Mouse (Mus musculus): Measurements from ENCODE around the gene Rnf224. TPM values are rescaled to one million over a fixed set of nuclear protein-coding genes. Genes with fewer than 3 reads are reported as not detected.
"Not testable (repeated sequence)": the region's sequence is repeated elsewhere in the genome, so short reads cannot be mapped to it uniquely, and the experiment has no call there.

The Rnf224 gene
- total RNA-seq (2021) = not detected

DNA sequence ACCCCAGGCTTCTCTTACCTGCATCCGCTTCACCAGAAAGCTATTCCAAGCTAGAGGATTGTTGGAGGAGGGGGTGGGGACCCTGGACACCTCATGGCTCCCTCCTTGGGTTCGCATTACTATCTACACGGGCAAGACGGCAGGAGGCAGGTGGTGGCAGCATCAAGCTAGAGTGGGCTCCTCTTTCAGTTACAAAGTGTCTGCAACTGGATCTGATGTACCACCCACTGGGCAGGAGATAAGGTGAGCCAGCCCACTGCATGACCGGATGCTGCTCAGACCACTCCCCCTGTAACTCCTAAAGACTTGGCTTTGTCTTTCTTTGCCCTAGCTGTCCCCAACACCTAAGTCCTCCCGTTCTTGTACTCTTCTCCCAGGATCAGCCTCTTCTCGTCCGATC, at the start of gene Rnf224:
Gene Rnf224 (minus strand): TSS at position 174 of the 400 bp plus-strand sequence.
- intact Hi-C loops (cut with DNase I) = no loop called here
- DNase-seq = no peak

DNA sequence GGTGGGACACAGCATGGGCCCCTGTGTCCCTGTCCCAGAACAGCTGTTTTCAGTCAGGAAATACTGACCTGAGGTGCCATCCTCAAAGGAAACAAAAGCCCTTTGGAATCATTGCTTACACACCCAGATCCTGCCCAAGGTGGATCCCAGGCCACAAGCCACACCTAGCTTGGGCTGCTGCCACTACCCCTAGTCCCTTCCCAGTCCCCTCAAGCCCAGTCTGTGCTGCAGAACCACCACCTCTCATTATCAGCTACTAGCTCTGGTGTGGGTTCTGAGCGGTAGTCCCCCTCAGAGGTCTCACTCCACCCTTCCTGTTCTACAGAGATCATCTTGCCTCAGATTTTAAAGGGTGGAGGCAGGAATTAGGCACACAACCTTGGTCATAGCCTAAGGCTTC, 49.7 kb upstream of the Rnf224 start:
- intact Hi-C loops (cut with DNase I) = no loop called here
- no peak for DNase-seq

DNA sequence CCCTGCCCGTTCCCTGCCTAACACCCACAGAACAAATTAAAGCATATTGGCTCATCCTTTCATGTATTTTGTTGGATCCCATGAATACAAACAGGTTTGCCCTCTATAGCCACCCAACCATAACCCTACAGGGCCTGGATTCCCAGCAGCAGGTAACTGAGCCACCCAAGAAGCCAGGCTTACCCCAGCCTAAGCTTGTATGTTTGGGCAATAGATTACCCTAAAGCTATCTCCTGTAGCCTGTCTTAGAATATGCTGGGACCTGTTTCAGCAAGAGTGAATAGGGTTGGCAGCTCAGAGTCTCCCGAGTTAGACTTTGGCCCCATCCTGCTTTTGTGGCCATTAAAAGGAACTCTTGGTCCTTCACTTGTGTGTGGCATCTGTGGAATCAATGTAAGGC, 49.0 kb upstream of the Rnf224 start:
- intact Hi-C loops (cut with DNase I) = no loop called here

DNA sequence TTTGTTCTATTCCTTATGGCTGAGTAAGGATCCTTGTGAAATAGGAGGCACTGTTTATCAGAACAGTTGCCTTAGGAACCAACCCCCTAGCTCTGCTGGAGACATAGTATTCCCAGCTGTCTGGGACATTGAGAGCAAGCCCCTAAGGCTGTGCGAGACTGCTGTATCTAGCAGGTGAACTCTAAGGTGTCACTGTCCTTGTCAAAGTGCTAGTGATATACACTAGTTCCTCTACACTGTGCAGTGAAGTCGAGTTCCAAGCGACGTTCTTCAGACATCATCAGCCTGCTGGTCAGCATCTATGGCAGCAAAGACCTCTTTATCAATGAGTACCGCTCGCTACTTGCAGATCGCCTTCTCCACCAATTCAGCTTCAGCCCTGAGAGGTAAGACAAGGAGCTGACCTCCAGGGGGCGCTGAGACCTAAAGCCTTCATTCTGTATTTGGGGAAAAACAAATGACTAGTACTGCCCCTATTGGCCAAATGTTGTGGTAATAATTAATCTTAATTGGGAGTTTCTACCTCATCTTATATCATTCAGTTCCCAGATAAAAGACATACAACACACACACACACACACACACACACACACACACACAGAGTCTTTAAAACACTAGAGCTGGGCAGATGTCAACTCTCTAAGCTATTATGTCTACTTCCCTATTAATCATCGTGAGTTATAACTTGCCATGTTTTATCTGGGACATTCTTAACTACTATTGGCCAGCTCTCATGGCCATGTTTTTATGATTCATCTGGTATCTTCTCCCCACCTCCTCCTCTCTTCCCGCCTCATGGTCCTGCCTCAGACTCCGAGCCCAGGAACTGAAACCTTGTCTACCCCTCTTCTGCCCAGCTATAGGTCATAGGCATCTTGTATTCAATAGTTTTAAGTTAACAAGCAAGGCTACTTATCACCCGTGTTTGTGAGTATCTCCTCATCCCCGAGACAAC, 42.6 kb upstream of the Rnf224 start:
- peak; percentile 76 to 92 for DNase-seq
- intact Hi-C loops (cut with DNase I) = no loop called here

More for the DNA sequence above, 49.0 kb upstream of the Rnf224 start:
- no peak for DNase-seq

DNA sequence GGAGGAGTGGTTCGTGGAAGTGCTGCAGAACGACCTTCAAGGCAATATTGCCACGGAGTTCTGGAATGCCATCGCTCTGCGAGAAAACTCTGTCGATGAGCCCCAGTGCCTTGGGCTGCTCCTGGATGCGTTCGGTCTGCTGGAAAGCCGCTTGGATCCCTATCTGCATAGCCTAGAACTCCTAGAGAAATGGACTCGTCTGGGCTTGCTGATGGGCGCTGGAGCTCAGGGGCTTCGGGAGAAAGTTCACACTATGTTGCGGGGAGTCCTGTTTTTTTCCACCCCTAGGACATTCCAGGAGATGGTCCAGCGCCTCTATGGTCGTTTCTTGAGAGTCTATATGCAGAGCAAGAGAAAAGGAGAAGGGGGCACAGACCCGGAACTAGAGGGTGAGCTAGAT, 36.4 kb upstream of the Rnf224 start:
- intact Hi-C loops (cut with DNase I) = loop anchor here (5.0 kb wide), 1 partner anchor 59 kb away; the partner anchor contains the start of gene Man1b1
- no peak for DNase-seq

DNA sequence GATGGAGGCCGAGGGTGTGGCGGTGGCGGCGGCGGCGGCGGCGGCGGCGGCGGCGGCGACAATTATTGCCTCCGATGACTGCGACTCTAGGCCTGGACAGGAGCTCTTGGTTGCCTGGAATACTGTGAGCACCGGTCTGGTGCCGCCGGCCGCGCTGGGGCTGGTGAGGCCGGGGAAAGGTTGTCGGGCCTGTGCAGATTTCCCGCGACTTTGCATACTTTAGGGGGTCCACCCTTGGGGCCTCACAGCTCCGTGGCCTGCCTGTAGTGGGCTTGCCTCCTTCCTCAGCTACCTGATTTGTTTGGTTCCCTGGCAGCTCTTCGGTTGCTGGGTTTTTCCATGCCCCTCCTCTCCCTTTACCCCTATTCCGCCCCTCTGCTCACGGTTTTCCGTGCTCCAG, 35.9 kb upstream of the Rnf224 start:
- no peak for DNase-seq
- intact Hi-C loops (cut with DNase I) = loop anchor here (5.0 kb wide), 1 partner anchor 60 kb away; the partner anchor contains the start of gene Man1b1

DNA sequence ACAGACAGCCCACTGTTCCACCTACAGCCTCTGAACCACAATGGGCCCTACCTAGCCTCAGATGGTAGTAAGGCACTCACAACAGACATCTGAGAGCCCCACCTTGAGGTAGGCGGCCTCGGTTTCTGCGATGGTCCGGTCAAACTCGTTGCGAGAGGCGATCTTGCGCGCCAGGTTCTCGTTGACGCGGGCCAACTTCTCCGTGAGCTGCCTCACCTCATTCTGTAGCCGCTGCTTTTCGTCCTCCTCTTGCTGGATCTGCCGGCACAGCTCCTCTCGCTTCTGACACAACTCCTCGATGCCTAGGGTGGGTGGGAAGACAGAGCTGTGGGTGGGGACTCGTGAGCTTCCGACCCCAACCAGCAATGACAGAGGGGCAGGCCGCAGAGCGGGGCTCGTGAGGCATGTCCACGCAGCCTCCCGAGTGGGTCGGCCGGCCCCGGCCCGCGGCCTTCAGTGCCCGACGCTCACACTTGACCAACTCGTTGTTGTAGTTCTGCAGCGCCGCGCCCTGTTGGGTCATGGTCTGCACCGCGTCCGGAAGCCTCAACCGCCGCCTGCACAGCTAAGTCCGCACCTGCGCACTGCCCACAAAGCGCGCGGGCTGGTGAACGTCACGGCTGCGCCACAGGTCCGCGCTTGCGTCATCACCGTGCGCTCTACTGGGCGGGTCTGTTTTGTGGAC, 35.4 kb upstream of the Rnf224 start, which contains the start of the genes Ssna1 and Anapc2:
Gene Ssna1 (minus strand): TSS at position 612 of the 685 bp plus-strand sequence.
Gene Anapc2 (plus strand): TSS at position 652 of the 685 bp plus-strand sequence.
- intact Hi-C loops (cut with DNase I) = loop anchor here (5.0 kb wide), 1 partner anchor 60 kb away; the partner anchor contains the start of gene Man1b1
- peak; percentile 98 to 99 for DNase-seq

DNA sequence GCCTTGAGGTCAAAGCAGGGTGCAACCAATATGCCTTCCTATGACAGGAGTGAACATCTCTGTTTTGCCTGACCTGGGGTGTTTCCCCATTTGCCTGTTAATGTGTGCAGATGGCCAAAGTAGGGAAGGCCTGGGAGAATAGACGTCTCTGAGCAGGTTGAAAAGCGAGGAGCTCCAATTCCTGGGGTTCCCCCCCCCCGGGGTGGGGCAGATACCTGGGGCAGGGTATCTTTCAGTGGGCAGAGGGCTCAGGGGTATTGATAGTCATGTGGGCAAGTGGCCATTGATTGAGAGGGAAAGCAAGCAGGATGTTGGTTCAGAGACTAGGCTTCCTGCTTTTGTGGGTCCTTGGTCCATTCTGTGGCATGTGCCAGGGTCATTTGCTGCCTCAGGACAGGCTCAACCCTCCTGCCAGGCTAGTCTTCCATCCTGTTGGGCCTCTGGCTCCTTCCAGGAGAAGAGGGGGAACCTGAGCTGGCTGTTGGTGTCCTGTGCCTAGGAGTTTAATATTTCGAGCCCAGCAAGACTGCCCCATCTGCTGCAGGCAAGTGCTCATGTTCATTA, 31.2 kb upstream of the Rnf224 start:
- no peak for DNase-seq
- intact Hi-C loops (cut with DNase I) = no loop called here

DNA sequence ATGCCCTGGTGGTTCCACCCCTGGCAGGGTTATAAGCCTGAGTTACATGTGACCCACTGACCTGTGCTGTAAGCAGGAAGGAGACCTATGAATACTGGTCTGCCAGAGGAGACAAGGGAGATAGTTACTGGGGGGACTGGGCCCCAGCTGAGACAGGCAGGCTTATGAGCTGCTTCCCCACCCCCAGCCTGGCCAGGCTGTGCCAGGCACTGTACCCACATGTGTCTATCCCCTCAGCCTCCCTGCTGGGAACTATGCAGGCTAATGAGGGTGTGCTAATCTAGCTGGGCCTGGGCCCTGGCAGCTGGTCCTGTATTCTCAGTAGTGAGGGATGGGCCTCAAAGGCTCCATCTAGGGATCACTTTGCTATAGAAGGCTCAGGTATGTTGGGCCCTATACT, 30.7 kb upstream of the Rnf224 start:
- no peak for DNase-seq
- intact Hi-C loops (cut with DNase I) = no loop called here

DNA sequence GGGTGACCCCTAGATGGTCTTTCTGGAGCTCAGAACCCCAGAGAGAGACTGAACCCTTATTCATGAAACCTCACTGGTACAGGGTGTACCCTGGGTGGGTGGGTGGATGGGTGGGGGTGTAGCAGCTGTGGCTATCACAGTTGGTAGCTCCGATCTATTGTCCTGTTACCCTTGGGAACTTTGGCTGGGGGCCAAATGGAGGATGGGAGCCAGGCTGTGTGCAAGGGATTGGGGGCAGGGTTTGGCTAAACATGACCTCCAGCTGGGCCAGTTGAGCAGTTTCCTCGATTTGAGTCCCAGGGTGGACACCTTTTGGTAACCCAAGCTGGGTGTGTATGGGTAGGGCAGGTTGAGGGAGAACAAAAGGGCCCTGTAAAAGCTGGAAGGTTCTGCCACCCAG, 30.1 kb upstream of the Rnf224 start:
- peak; percentile 32 to 52 for DNase-seq
- intact Hi-C loops (cut with DNase I) = no loop called here

DNA sequence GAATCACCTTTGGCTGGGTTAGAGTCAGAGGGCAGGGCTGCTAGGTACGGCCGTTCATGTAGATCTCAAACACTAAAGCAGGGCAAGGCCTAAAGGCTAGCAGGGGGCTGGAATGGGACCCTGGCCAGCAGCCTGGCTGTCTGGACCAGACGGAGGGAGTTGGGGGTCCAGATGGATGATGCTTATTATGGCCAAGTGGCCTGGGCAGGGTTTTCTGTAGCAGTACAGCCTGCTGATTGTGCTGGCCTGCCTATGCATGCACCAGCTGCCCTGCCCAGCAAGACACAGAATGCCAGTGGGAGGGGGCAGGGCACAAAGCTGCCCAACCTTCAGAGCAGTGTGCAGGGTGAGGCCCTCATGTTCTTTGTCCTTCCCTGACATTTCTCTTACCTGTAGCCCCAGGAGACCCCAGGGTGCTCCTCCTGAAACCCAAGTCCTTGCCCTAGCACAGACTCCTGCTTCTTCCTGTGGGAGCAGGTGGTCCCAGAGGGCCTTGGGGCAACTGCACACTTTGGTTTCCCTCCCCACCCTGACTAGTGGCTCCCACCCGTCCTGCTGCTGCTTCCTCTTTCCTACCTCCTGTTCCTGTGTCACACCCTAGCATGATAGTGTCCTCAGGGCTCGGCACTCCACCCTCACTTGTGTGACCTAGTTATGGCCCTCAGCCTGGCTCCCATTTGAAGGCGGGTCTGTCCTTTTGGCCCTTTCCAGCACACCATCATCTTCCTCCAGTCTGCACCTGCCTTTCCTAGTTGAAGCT, 29.5 kb upstream of the Rnf224 start:
- DNase-seq = no peak

DNA sequence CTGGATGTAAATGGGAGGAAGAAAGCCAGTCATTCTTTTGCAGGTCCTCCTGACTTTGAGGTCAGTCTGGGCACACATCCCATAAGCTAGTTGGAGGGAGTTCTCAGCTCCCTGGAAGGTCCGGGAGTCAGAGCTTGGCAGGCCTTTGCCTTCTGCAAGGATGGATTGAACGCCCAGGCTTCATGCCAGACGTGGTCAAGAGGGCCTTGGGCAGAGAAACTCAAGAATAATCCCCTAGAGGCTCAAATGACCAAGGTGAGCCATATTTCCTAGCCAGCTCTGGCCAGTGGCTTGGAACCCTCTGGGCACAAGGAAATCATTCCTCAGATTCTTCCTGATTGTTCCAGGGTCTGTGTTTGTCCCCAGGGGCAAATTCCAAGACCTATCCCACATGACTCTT, 28.3 kb upstream of the Rnf224 start:
- no peak for DNase-seq
- intact Hi-C loops (cut with DNase I) = no loop called here

More for the DNA sequence above, 29.5 kb upstream of the Rnf224 start:
- intact Hi-C loops (cut with DNase I) = no loop called here

DNA sequence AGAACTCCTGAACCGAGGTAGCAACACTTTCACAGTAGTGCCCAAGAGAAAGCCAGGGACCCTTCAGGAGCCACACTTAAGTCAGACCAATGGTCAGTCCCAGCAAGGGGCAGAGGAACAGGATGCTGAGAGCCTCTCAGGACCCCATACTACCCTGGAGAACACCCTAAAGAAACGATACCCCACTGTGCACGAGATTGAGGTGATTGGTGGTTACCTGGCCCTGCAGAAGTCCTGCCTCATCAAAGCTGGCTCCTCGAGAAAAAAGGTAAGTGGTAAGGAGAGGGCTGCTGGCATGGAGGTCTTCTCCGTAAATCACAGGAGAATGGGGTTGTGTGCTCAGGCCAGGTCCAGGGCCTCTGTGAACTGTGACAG, 27.7 kb upstream of the Rnf224 start:
- intact Hi-C loops (cut with DNase I) = no loop called here
- DNase-seq = no peak

DNA sequence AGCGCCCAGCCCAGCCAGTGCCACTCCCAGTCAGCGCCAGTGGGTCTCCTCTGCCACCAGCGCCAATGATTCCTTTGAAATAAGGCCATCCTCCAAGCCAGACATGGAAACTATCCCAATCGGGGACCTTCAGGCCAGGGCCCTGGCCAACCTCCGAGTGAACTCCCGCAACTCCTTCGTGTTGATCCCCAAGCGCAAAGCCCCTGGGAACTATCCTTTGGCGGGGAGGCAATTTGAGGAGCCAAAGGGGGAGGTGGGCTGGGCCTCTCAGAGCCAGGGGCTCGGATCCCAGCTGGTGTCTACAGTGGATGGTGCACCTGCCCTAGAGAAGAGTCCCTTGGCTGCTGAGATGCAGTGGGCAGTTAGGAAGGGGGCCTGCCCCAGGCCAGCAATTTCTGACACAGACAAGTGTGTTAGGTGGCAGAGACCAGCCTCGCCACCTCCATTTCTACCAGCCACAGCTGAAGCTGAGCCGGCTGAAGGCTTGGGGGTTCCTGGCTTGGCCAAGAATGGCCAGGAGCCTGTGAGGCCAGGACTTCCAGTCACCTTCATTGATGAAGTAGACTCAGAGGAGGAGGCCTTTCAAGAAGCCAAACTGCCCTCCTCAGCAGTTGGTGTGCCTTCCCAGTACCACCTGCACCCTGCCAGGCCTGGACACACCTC, 27.2 kb upstream of the Rnf224 start:
- intact Hi-C loops (cut with DNase I) = no loop called here

DNA sequence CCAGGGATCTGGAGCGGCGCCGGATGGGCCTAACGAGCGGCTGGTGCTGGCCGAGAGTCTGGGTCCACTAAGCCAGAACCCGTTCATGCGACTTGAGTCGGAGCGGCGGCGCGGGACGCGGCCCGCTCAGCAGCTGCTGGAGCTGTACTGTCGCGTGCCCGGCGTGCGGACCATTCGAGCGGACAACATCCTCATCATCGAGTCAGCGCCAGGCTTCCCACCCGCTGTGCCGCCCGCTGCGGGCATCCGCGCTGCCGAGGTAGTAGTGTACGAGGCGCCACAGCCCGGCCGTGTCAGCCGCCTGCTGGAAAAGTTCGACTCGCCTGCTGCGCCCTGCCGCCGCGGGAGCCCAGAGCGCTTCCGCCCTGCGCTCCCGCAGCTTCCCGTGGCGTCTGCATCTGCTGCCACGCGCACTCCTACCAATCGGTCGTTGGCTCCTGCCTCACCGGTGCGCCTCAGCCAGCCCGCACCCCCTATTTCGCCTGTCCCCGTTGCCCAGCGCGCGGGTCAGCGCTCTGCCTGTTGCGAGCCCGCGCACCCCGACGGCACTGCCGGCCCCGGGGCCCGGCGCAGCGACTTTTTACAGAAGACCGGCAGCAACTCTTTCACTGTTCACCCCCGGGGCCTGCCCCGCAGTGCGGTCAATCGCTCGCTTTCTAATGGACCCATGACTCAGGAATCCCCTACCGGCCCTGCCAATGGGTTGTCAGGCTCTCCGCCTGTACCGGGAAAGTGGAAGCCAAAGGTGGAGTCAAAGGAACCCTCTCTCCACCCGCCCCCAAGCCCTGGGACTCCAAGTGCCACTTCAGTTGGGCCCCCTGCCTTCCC, 26.4 kb upstream of the Rnf224 start:
- DNase-seq = peak; percentile 43 to 47
- intact Hi-C loops (cut with DNase I) = no loop called here

More for the DNA sequence above, 27.2 kb upstream of the Rnf224 start:
- no peak for DNase-seq

DNA sequence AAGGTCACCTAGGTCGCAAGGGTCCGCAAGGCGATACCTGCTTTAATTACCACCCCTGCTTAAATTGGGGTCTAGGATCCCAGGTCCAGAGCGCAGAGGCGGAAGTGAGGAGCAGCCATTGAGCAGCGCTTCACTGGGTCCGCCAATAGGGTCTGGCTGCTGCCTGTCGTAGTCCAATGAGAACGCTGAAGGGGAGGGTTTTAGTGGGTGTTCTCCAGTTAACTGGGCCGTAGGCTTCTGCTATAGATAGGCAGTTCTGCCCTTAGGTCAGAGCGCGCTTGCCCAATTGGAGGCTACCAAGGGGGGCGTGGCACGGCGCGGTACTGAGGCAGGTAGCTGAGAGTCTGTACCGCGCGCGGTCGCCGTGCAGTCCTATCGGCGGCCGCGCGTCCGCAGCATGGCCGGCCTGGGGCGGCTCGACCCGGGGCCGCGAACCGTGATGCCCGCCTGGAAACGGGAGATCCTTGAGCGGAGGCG, 25.7 kb upstream of the Rnf224 start, which contains the start of gene Tprn:
Gene Tprn (plus strand): TSS at position 328 of the 477 bp plus-strand sequence.
- intact Hi-C loops (cut with DNase I) = no loop called here
- peak; percentile 96 for DNase-seq

DNA sequence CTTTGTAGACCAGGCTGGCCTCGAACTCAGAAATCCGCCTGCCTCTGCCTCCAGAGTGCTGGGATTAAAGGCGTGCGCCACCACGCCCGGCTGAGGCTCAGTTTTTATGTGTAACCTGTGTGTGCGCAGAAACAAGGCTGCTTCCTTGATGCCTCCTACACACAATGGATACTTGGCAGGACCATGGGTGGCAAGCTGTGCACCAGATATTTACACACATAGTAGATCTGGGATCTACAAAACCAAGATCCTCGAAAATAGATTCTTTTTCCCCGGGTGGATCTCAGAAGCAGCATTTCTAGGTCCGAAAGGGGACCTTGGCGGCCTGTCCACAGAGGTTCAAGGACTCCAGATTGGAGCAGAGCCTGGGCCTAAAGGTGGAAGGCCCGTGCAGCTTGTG, 25.3 kb upstream of the Rnf224 start:
- intact Hi-C loops (cut with DNase I) = no loop called here
- DNase-seq = no peak

DNA sequence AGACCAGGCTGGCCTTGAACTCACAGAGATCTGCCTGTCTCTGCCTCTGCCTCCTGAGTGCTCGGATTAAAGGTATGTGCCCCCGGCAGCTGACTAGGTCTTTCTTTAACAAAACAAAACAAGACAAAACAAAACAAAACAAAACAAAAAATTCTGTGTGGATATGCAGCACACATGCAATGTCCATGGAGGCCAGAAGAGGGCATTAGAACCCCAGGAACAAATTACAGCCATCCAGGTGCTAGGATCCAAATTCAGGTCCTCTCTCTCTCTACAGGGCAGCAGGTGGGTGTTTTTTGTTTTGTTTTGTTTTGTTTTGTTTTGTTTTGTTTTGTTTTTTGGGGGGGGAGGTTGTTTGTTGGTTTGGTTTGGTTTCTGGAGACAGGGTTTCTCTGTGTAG, 22.3 kb upstream of the Rnf224 start:
- DNase-seq = no peak
- intact Hi-C loops (cut with DNase I) = loop anchor here (5.0 kb wide), 2 partner anchors 73 to 157 kb away; partner anchors contain the start of gene Man1b1

DNA sequence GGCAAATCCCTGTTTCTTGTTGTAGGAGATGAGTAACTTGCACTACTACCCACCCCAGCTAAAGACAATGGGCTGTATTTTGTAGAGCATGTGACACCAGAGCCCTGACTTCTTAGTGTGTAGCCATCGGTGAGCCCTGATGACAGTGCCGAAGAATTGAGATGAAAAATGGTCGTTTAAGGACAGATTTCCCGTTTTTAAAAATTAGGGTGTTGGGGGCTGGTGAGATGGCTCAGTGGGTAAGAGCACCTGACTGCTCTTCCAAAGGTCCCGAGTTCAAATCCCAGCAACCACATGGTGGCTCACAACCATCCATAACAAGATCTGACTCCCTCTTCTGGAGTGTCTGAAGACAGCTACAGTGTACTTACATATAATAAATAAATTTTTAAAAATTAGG, 20.7 kb upstream of the Rnf224 start:
- intact Hi-C loops (cut with DNase I) = loop anchor here (5.0 kb wide), 2 partner anchors 75 to 155 kb away; partner anchors contain the start of gene Man1b1
- not testable (repeated sequence) for DNase-seq
